Mouse (Mus musculus): ENCODE measurements around the gene Oscp1.
"Not testable (repeated sequence)": the region's sequence is repeated elsewhere in the genome, so short reads cannot be mapped to it uniquely, and the experiment has no call there.

Oscp1 gene

DNA sequence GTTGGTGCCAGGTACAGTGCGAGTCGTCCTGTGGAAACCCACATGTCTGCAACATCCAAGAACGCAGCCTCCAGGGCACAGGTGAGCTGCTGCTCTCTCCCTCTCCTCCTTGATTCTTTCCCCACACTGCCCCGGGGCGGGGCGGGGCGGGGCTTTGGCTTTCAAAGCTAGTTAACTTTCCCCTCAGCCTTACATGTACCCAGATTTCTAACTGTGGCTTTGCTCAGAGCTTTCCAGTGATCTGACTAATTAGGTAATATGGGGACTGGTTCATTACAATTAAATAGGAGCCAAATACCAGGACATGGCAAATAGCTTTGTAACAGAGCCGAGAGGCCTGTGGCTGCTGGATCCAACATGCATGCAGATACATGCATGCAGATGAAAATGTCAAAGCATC, 26.0 kb downstream of the Oscp1 start:
- DNase-seq, result no peak

DNA sequence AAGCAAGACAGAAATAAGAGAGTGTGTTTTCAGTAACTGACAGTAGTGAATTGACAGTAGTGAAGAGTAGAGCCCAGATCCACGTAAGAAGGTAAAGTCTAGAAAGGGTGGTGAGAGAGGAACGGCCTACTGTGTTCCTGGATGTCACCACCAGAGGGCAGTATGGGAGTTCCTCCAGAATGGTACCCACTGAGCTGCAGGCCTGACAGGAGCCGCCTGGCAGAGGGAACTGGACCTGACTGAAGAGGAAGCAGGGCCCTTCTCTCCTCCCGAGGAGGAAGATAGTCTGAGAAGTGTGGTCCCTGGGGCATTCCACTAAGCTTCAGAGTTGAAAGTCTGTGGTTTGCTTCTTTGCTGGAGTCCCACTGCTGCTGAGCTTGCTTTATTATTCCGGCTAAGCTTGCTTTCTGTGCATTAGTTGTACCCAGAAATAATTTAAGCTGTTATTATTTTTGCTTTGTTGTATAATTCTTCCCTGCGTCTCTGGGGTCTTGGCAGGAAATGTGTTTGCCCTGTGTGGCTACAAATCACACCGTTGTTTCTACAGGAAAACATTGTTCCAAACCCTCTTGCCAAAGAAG, 27.7 kb downstream of the Oscp1 start:
- DNase-seq, result peak; percentile 88

DNA sequence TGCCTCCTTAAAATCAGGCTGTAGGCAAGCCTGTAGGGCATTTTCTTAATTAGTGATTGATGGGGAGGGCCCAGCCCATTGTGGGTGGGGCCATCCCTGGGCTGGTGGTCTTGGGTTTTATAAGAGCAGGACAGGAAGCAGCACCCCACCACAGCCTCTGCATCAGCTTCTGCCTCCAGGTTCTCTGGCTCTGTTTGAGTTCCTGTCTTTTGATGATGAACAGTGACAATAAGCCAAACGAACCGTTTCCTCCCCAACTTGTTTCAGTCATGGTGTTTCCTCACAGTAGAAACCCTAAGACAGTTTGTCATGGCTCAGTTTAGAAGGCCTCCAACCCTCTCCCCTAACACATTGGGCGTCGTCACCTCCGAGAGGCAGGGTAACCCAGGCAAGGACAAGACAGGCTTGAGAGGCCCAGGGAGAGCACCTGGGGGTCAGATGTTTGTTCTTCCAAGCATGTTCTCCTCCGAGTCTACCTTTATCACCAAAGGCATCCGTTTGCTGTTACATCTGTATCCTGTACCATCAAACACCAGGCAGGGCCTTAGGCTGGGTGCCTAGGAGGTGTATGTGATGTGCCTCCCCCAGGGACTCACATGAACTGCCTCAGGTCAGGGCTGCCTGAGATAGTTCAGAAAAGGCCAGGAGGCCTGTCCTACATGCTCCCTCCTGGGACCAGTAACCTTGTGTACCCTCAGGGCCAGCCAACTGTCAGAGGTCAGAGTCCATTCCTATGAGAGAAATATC, 31.9 kb downstream of the Oscp1 start:
- DNase-seq, result no peak

DNA sequence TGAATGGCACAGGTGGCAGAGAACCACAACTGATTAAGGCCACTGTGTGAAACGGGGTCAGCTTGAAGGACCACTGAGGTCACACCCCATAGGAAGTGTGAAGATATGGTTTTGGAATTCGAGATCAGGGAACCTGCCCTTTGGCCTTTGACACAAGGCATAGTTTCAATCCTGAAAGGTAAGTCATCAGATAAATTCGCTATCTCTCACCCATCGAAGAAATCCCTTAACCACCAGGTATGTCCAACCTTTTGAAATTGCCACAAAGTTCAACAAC, 32.4 kb downstream of the Oscp1 start:
- no peak for DNase-seq

DNA sequence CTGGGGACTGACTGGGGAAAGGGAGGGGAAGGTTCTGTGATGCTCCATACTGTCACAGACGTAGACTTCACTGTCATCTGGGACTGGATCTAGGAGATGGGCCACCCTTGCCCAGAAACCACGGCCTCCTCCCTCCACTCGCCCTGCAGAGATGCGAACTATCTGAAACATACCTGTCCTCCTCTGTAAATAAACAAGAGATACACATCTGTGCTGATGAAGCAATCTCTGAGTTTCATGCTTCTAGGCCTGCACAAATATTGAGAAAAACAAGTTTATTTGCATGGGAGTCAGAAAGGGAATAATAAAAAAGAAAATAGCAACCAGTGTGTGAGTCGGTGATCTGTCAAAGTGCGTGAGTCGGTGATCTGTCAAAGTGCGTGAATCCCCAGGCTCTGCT, 33.5 kb downstream of the Oscp1 start:
- DNase-seq, result no peak

DNA sequence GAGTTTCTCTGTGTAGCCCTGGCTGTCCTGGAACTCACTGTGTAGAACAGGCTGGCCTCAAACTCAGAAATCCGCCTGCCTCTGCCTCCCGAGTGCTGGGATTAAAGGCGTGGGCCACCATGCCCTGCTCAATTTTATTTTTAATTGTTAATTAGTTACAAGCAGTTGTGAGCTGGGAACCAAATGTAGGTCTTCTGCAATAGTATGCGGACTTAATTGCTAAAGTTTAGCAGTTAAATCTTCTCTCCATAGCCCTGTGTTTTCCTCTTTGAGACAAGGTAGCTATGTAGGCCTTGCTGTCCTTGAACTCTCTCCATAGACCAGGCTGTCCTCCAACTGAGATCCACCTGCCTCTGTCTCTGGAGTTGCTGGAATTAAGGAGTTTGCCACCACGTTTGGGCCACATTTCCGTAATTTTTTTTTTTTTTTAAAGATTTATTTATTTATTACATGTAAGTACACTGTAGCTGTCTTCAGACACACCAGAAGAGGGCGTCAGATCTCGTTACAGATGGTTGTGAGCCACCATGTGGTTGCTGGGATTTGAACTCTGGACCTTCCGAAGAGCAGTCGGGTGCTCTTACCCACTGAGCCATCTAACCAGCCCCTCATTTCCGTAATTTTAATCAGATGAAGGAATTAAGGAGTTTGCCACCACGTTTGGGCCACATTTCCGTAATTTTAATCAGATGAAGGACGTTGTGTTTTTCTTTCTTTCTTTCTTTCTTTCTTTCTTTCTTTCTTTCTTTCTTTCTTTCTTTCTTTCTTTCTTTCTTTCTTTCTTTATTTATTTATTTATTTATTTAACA, 37.5 kb downstream of the Oscp1 start:
- not testable (repeated sequence) for DNase-seq

DNA sequence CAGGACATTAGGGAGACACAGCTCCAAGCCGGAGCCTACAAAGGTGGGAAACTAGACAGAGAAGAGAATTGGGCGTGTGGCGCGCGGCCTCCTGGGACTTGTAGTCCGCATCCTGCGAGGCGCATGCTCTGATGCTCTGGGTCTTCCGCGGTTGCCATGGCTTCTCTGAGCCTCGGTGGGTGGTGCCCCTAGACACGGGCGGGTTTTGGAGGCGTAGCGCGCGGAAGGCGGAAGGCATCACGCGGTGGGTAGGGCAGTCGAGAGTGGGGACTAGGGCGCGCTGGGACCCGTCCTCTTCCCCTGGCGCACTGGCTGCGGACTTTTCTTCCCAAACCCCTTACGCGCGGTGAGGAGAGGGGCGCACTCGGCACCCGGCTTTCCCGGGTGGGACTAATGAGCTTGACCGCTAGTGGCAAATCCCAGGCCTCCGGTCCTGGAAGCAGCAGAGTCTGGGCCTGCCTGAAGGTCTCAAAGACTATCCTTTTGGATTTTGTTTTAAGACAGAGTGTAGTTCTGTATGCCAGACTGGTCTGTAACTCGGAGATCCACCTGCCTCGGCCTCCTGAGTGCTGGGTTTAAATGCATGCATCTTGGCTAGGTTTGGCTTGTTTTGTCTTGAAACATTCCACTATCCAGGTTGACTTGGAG, 38.2 kb downstream of the Oscp1 start, which contains the start of gene Lsm10:
Lsm10 (plus strand) TSS at position 160 of the 648 bp plus-strand sequence.
- peak; percentile 98 for DNase-seq

DNA sequence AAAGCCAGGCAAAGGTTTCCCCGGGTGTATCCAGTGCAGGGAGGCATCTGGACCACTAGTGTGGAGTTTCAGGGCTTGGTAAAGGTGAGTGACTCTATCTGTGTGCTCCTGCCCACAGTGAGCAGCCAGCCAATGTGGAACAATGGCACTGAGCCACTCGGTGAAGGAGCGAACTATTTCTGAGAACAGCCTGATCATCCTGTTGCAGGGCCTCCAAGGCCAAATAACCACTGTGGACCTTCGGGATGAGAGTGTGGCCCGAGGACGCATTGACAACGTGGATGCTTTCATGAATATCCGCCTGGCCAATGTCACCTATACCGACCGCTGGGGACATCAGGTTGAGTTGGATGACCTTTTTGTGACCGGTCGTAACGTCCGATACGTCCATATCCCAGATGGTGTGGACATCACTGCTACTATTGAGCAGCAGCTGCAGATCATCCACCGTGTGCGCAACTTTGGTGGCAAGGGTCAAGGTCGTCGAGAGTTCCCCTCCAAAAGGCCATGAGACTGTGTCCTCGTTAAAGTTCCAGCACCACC, 39.4 kb downstream of the Oscp1 start:
- no peak for DNase-seq

DNA sequence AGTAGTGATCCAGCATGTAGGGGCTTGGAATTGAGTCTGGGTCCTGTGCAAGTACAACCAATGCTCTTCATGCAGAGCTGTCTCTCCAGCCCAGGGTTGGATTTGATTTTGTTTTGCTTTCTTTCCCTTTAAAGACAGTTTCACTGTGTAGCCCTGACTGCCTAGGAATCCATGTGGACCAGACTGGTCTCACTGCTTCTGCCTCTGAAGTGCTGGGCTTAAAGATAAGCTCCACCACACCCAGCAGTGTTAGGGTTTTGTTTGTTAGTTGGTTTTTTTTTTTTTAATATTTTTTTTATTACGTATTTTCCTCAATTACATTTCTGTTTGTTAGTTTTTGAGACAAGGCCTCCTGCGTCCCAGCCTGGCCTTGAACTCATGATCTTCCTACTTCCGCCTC, 41.0 kb downstream of the Oscp1 start:
- no peak for DNase-seq

DNA sequence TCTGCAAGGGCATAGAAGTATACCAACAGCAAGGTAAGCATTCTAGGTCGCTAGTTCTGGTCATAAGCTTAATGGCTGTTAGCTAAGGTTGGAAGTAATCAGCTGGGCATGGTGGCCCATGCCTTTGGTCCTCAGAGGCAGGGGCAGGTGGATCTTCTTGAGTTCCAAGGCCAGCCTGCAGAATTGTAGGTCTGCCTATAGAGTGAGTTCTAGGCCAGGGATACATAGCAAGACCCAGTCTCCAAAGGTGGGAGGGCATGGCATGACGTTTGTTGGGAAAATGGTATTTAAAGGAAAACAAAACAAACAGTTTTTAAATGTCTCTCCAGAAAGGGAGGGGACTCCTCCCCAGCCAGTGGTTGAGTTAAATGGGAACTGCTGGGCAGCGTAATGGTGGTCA, 42.4 kb downstream of the Oscp1 start:
- no peak for DNase-seq

DNA sequence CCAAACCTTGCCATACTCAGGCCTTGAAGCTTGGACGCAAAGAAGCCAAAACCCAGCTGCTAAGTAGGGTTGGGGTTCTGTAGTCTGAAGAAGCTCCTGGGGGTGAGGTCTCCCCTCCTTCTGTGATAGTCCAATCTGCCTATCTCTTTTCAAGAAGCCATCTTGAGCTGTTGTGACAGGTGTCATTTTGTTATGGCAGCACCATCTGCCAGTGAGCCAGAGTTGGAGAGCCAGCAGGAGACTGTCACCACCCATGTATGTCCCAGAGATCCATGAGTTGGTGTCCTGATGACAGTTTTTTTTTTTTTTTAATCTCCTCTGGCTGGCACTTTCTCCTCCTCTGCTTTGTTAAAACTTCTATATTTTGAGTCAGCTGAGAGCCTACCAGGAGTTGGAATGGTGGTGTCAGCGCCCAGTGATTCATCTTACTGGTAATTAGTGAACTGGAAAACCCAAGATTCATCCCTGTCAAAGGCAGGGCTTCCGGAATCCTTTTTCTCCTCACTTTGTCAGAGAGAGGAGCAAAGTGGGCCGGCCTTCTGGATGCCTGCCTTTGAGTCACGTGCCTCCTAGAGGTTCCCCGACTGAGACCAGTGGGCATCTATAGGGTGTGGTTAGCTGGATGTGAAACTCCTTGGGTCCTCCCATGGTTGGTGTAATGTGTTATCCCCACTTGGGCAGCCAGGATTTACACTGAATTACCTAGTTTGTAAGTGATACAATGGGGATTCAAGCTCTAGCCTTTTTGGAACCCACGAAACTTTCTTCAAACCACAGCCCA, 43.9 kb downstream of the Oscp1 start:
- peak; percentile 30 for DNase-seq

DNA sequence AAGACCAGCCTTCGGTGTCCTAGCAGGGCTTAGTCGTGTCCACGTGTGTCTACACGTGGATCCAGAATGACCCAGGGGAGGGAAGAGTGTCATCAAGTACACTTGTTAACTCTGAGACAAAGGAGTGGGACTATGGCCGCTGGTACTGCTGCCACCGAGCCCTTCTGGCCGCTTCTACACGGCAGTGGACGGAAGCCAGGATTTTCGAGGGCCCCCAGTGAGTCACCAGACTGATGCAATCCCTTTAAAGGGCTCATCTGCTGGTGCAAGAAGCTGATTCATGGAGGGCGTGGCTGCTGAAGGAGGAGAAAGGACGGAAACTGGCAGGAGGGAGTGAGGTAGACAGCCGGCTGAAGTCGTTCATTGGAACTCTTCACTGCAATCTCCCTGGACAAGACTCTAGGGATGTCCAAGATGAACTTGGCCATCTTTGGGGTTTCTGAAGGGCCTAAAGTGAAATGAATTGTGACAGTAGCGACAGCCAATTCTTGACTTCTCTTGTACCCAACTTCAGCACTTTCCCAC, 44.8 kb downstream of the Oscp1 start:
- peak; percentile 76 for DNase-seq

DNA sequence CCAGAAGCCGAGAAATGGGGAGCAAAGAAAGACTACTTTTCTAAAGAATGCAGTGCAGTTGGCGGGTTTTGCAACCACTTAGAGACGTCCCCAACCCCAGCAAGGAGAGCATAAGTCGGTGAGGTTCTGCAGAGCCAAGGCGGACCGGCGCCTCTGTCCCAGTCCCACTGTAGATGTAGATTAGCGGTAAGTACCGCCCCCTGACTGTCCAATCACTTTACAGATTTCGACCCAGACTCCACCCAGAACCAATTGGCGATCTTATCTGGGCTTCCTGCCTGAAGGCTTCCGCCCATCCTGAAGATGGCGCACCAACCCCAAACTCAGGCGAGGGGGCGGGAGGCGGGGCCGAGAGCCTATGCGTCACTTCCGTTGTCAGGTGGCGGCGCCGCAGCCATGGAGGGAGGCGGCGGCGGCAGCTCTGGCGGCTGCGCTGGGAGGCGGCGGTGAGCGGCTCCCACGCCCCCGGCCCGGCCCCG, 45.3 kb downstream of the Oscp1 start, which contains the start of gene Stk40:
Stk40 (plus strand) TSS at position 368 of the 479 bp plus-strand sequence.
- DNase-seq, result peak; percentile 98

DNA sequence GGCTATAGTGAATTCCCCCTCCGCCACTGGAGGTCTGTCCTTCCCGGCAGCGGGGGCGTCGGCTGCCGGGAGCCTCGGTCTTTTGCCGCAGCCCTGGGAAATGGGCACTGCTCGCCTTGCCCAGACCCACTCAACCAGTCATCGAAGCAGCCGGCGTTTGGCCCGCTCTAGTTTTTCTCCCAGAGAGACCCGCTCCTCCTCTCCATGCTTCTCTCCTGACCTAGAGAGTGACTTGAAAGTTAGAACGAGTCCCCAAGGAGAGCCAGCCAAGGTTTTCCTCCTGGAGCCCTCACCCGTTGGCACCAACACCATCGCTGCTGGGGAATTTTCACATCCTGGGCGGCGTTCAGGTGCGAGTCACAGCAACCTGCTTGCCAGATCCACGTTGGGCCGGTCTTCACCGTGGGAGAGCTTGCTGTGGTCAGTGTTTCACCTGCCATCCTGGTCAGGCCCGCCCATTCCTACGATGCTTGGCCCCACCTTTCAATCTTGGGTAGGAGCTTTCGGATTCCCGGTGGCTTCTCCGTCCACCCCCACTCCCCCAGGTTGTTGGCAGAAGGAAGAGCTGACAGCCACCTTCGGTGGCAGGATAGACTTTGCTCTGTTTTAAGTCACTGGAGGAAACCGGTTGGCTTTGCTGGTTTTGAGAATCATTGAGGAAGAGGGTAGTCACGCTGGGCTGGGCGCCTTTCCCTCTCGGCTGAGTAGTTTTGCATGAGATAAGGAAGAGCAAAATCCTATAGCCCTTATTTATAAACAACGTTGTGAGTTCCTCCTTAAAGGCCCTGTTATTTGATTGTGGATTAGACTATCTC, 46.1 kb downstream of the Oscp1 start:
- DNase-seq, result peak; percentile 34

DNA sequence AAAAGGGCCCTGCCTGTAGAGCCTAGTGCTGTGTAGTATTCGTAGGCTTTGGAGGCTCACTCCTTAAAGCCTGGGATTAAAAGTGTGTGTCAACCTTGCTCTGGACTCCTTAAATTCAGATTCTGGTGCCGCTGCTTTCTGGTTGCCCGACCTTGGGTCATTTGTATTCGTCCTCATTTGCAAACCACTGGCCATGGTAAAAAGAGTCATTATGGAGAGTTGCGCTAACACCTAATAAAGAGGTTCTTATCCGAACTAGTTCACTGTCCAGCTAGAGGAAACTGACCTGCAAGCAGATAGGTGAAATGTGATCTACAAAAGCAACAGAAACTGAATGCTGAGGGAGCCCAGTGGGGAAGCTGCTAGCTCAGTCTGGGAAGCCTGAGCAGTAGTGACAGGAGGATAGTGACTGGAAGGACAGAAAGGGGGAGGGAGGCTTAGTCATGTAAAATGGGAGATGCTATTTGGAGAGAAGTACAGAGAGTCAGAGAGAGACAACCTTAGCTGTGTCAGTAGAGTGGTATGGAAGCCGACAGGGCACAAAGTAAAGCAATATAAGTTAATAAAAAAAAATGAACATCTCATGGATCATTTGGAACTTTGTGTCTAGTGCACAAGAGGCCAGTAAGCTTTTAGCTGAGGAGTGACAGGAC, 46.9 kb downstream of the Oscp1 start:
- DNase-seq, result no peak

DNA sequence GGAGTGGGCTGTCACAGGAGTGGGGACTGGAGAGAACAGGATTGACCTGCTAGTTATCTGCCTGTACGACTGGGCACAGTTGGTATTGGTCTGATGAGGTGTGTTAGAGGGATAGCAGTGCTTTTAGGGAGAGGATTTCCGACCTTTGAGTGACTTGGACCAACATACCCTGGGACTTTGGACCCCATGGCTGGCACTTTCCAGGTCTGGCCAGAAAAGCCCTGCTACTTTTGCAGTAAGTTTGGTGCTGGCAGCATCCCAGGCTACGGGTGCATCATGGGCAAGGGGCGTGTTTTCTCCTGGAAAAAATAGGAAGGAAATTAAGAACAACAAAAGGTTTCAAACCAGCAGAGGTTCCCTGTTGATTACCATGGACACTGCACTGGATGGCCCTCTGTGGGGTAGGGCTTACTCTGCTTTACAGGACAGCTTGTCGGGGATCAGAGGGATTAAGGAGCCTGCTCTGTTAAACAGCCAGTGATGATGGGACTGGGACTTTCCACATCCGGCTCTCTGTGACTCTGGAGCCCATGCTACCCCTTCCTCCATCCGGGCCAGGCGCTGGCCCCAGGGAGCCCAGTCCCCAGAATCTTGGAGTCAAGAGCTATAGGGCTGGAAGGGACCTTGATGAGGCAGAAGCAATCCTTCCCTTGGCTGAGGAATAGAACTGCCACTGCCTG, 49.8 kb downstream of the Oscp1 start:
- DNase-seq, result no peak

DNA sequence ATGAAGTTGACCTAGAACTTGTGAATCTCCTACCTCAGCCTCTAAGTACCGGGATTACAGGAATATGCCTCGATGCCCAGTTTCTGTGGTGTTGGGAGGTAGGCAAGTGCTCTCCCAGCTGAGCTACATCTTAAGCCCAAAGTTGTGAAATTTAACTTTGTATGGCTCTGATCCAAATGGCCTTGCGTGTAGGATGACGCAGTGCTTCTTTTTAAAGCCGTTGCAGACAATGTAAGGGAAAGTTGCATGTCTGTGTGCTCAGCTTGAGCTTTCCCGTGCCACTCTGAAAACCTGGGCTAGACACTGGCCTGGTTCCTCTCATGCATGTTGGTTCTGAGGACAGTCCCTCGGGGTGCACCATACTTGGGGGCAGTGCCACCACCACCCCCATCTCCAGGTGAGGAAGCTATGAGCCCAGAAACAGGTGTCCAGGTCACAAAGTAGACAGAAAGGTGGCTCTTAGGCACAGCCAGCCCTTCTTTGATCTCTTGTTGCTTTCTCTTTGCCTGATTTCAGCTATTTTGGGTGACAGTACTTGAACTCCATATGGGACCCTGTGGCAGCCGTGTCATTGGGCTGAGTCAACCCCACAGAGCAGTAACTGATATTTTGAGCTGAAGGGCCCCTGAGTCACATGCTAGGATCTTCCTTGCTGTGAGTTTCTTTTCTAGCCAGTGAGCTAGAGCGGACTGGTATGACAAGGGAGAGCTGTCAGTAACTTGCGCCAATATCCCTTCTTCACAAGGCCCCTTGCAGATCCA, 51.4 kb downstream of the Oscp1 start:
- no peak for DNase-seq

DNA sequence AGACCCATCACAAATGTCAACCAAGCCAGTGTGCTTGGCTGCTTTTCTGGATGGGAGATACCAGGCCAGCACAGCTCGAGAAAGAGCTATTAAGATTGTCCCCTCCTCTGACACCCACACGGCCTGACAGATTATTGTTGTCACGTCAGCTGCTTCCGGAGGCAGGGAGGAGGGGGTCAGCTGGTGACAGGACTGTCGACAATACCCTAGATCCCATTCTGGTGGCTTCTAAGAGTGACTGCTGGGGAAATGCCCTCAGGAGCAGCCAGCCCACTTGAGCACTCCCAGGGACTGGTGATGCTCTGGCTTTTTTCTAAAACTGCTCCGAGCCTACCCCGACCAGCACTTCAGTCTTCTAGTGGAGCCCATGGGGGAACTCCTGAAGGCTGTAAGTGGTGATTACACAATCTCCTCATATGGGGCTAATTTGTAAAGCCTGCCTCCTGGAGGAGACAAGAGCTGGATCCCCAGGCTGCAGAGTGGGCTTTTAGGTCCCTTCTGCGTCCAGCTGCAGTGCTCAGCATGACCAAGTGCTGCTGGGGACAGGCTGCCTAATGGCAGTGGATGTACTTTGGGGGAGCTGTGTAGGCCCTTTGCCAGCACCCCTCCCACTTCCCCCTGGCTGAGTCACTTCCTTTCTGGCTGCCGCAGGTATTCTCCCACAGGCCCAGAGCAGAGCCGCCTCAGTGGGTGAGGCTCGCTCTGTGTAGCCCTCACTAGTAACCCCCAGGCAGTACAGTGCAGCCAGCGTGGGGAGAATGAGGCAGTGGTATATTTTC, 52.2 kb downstream of the Oscp1 start:
- DNase-seq, result peak; percentile 47
